ENCODE assay signal across 19 mouse cellular contexts in genomic region chr9:97471014-97471591, GRCm38 (mm10).
DNase-seq lines count a peak whose midpoint lies in the region; ATAC-seq and TF ChIP-seq lines count a peak whose summit lies in the region.
"Had no signal": no experiment of that assay in that cellular context is flagged by ENCODE, and none has a peak within 500 bp of the region (broad histone marks: within the 10 kb centered on the region; RNA-seq: fewer than 3 reads in every experiment).

No protein-coding gene starts in this region.

- H3K9ac ChIP-seq in forebrain, postnatal 0 days, result no peak overlapping the region
- H3K9ac ChIP-seq in midbrain, embryonic 11.5 days (ENCODE audit: low read length), result no peak overlapping the region
- no peak overlapping the region for H3K9ac ChIP-seq in midbrain, embryonic 16.5 days (ENCODE audit: low read depth, low read length)
- H3K9ac ChIP-seq: forebrain, embryonic 12.5 days; kidney, embryonic 15.5 days; liver, embryonic 13.5 days had no signal

- H3K9me3 ChIP-seq in forebrain, postnatal 0 days (ENCODE audit: low read length), result peaks cover 4% of the 10 kb centered on the region; the same call in 1 of the 2 replicates
- H3K9me3 ChIP-seq in forebrain, embryonic 10.5 days, result no peaks in the 10 kb centered on the region
- no peaks in the 10 kb centered on the region for H3K9me3 ChIP-seq in midbrain, embryonic 11.5 days (ENCODE audit: control insufficient read depth, low read length)
- H3K9me3 ChIP-seq in midbrain, embryonic 10.5 days (replicated peaks), result no peaks in the 10 kb centered on the region
- H3K9me3 ChIP-seq in midbrain, embryonic 16.5 days (replicated peaks; ENCODE audit: control insufficient read depth, low read length, poor library complexity, severe bottlenecking), result no peaks in the 10 kb centered on the region
- H3K9me3 ChIP-seq: forebrain, embryonic 12.5 days; kidney, embryonic 15.5 days; liver, embryonic 13.5 days had no signal

- 56% methylated on average over 7 of the region's 7 CpGs for WGBS in forebrain, postnatal 0 days
- 92% methylated on average over 7 of the region's 7 CpGs for WGBS in forebrain, embryonic 10.5 days
- WGBS in midbrain, embryonic 11.5 days, result 82% methylated on average over 7 of the region's 7 CpGs
- 91% methylated on average over 7 of the region's 7 CpGs for WGBS in midbrain, embryonic 10.5 days
- WGBS in midbrain, embryonic 16.5 days, result 53% methylated on average over 7 of the region's 7 CpGs

- no peak overlapping the region for H3K4me3 ChIP-seq in forebrain, postnatal 0 days (ENCODE audit: low read depth, low read length)
- H3K4me3 ChIP-seq in forebrain, embryonic 10.5 days, result no peak overlapping the region
- no peak overlapping the region for H3K4me3 ChIP-seq in midbrain, embryonic 11.5 days (ENCODE audit: low read depth, low read length)
- no peak overlapping the region for H3K4me3 ChIP-seq in midbrain, embryonic 10.5 days
- H3K4me3 ChIP-seq in midbrain, embryonic 16.5 days (ENCODE audit: low read depth, low read length), result no peak overlapping the region
- H3K4me3 ChIP-seq: forebrain, embryonic 12.5 days; gastrocnemius, adult 2 months; kidney, embryonic 15.5 days; liver, embryonic 13.5 days had no signal

- no peak for TF ChIP-seq CTCF in forebrain, postnatal 0 days (IDR thresholded peaks at IDR 0.05; ENCODE audit: low read depth)

- H3K36me3 ChIP-seq in forebrain, postnatal 0 days (ENCODE audit: insufficient read depth), result no peaks in the 10 kb centered on the region
- no peaks in the 10 kb centered on the region for H3K36me3 ChIP-seq in forebrain, embryonic 10.5 days (replicated peaks)
- H3K36me3 ChIP-seq in midbrain, embryonic 11.5 days (ENCODE audit: control insufficient read depth, insufficient read depth, low read length), result no peaks in the 10 kb centered on the region
- H3K36me3 ChIP-seq in midbrain, embryonic 10.5 days, result no peaks in the 10 kb centered on the region
- no peaks in the 10 kb centered on the region for H3K36me3 ChIP-seq in midbrain, embryonic 16.5 days (ENCODE audit: control insufficient read depth, insufficient read depth, low read length)
- H3K36me3 ChIP-seq: forebrain, embryonic 12.5 days; kidney, embryonic 15.5 days; liver, embryonic 13.5 days had no signal

- H3K27ac ChIP-seq in forebrain, postnatal 0 days (ENCODE audit: low read depth, low read length), result no peak overlapping the region
- no peak overlapping the region for H3K27ac ChIP-seq in forebrain, embryonic 10.5 days
- H3K27ac ChIP-seq in midbrain, embryonic 11.5 days (ENCODE audit: low read depth, low read length), result no peak overlapping the region
- H3K27ac ChIP-seq in midbrain, embryonic 10.5 days (replicated peaks), result no peak overlapping the region
- H3K27ac ChIP-seq in midbrain, embryonic 16.5 days (ENCODE audit: low read length), result no peak overlapping the region
- H3K27ac ChIP-seq: forebrain, embryonic 12.5 days; gastrocnemius, adult 2 months; kidney, embryonic 15.5 days; liver, embryonic 13.5 days had no signal

- H3K4me2 ChIP-seq in forebrain, postnatal 0 days (ENCODE audit: low read depth), result no peak overlapping the region
- H3K4me2 ChIP-seq in midbrain, embryonic 11.5 days, result no peak overlapping the region
- no peak overlapping the region for H3K4me2 ChIP-seq in midbrain, embryonic 16.5 days (ENCODE audit: low read length)
- H3K4me2 ChIP-seq: forebrain, embryonic 12.5 days; heart, embryonic 11.5 days; kidney, embryonic 15.5 days; liver, embryonic 13.5 days had no signal

- H3K27me3 ChIP-seq in forebrain, postnatal 0 days (ENCODE audit: insufficient read depth, low read length), result no peaks in the 10 kb centered on the region
- H3K27me3 ChIP-seq in forebrain, embryonic 10.5 days (ENCODE audit: poor library complexity, severe bottlenecking), result no peaks in the 10 kb centered on the region
- H3K27me3 ChIP-seq in midbrain, embryonic 11.5 days (ENCODE audit: control insufficient read depth, insufficient read depth, low read length), result no peaks in the 10 kb centered on the region
- no peaks in the 10 kb centered on the region for H3K27me3 ChIP-seq in midbrain, embryonic 10.5 days (ENCODE audit: low read depth, poor library complexity, severe bottlenecking)
- H3K27me3 ChIP-seq in midbrain, embryonic 16.5 days (ENCODE audit: control insufficient read depth, insufficient read depth, low read depth, low read length), result no peaks in the 10 kb centered on the region; the same call in 1 of the 2 replicates
- H3K27me3 ChIP-seq: forebrain, embryonic 12.5 days; kidney, embryonic 15.5 days; liver, embryonic 13.5 days had no signal

- peak; percentile 48 for ATAC-seq in forebrain, postnatal 0 days
- ATAC-seq in midbrain, embryonic 11.5 days (ENCODE audit: low FRiP score), result 0 out of 2 replicates have a peak, but pooled peaks have one; percentile 27
- peak; percentile 66 for ATAC-seq in midbrain, embryonic 16.5 days
- ATAC-seq in CD4-positive, CD25-positive, alpha-beta regulatory T cell, adult 4 months, result no peak
- ATAC-seq: intestine, postnatal 0 days had no signal

- DNase-seq in forebrain, postnatal 0 days, result no peak
- DNase-seq in forebrain, embryonic 10.5 days (ENCODE audit: extremely low spot score, low spot score), result no peak
- DNase-seq in midbrain, embryonic 11.5 days (ENCODE audit: low spot score, missing footprints), result no peak
- DNase-seq in midbrain, embryonic 10.5 days (ENCODE audit: low spot score), result no peak
- no peak for DNase-seq in spleen, adult 18-20 months
- DNase-seq: adrenal gland, postnatal 25 days; cerebellum, adult 11-12 months; gastrocnemius, adult 2 months; kidney, postnatal 36 days; liver, embryonic 13.5 days; lung, adult 2 months; lung, postnatal 14 days; thymus, postnatal 25 days had no signal

- no peaks in the 10 kb centered on the region for H3K4me1 ChIP-seq in forebrain, postnatal 0 days (ENCODE audit: insufficient read depth)
- no peaks in the 10 kb centered on the region for H3K4me1 ChIP-seq in forebrain, embryonic 10.5 days
- H3K4me1 ChIP-seq in midbrain, embryonic 11.5 days (ENCODE audit: control insufficient read depth, insufficient read depth, low read length), result peaks cover 4% of the 10 kb centered on the region; the same call in 1 of the 2 replicates
- H3K4me1 ChIP-seq in midbrain, embryonic 10.5 days, result 0 out of 2 replicates have a peak, but pooled peaks cover 4% of the 10 kb centered on the region
- H3K4me1 ChIP-seq in midbrain, embryonic 16.5 days (ENCODE audit: control insufficient read depth, insufficient read depth, low read length), result no peaks in the 10 kb centered on the region
- H3K4me1 ChIP-seq: forebrain, embryonic 12.5 days; kidney, embryonic 15.5 days; liver, embryonic 13.5 days had no signal
